Mouse (Mus musculus) skeletal muscle tissue, adult 2 months (tissue): ENCODE data around the gene Kmt2a.
A peak's percentile ranks its signal among the peaks of the same experiment; 100 is the strongest.

Experiments used
- DNase-seq: peaks from one replicate; pipeline ENCODE4 v3.0.0-alpha.2; 2012; ENCODE audit warnings: low read depth, low spot score

The Kmt2a gene

DNA sequence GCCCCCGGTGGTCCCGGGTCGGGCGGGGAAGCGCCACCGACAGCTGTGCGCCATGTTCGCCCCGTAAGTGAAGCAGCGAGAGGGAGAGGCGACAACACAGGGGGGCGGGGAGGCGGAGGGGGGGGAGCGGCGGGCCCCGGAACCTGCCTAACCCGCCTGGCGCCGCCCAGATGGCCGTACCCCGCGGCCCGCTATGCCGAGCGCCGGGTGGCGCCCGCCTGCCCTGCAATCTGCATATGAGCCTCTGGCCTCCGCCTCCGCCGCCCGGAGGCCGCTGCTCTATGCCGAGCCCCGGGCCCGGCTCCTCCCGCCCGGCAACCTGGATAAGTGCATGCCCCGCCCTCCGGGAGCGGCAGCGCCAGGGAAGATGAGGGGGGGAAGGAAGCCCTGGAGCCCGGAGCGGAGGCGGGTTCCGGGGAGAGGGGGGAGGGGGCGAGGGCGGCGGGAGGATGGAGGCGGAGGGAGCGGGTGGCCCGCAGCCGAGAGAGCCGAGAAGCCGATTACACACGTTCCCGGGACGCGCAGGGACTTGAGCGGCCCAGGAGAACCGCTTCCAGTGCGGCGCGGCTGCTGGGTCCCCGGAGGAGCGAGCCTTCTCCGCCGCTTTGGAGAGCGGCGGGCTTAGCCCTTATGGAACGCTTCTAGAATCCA, at the start of gene Kmt2a:
Gene Kmt2a (minus strand): TSS at position 76 of the 651 bp plus-strand sequence.
- peak; percentile 98 for DNase-seq

- DNase-seq: no peak
These were observed 40.4 kb upstream of the Kmt2a start for GRCm38 (mm10) chr9:44921543-44921942.

GRCm38 (mm10) chr9:44921123-44921468, 40.0 kb upstream of the Kmt2a start:
- DNase-seq: peak; percentile 68

DNA sequence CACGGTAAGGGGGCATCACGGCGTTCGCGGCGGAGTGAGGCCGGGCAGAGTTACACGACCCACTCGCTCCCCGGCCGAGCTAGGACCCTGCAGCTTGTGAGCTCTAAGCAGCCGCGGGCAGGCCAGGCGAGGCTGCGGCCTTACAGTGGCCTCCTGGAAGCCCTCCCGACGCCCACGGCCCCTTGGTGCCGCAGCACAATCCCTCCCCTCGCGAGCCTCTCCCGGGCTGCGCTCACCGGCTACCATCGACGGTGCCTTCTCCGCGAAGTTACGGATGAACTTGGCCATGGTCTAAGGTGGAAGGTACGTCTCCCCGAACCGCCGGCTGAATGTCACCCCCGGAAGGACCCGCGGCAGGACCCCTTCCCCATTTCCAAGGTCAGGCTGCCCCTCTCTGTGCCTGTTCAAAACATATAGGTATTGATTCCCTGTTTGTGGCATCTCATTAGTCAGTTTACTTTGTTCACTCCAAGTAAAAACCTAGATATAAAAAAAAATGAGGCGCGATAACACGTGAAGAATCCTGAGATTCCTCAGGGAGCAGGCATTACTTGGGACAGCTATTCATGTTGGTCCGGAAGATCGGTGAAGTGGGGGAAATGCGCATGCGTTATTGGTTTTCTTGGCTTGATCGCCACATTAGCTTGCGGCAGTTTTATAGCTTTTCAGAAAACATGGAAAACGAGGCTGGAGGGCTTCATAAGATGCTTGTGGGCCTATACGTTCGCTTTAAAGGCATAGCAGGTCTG, 39.5 kb upstream of the Kmt2a start, which contains the start of gene Atp5l:
Gene Atp5l (minus strand): TSS at position 369 of the 749 bp plus-strand sequence.
- DNase-seq: peak; percentile 95

- DNase-seq: no peak
These were observed 38.5 kb upstream of the Kmt2a start for GRCm38 (mm10) chr9:44919606-44920005.

GRCm38 (mm10) chr9:44916196-44916595, 35.1 kb upstream of the Kmt2a start:
- no peak for DNase-seq

DNA sequence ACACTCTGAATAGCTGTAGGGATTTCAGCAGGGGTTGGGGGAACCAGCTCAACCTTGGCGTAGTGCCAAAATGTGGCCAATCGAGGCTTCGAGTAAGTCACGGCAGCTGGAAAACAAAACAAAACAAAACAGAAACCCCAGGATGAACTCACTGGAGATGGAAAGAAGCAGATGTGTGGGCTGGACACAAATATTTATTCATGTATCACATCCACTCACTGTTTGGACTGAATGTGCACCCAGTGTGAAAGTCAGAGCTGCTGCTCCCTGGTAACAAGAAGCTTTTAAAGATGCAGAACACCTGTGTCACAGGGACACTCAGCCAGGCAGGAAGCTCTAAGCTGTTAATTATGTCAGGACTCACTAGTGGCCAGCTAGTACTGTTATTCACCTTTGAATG, 33.6 kb upstream of the Kmt2a start:
- no peak for DNase-seq

- DNase-seq: no peak
These were observed 30.3 kb upstream of the Kmt2a start for GRCm38 (mm10) chr9:44911365-44911764.

DNA sequence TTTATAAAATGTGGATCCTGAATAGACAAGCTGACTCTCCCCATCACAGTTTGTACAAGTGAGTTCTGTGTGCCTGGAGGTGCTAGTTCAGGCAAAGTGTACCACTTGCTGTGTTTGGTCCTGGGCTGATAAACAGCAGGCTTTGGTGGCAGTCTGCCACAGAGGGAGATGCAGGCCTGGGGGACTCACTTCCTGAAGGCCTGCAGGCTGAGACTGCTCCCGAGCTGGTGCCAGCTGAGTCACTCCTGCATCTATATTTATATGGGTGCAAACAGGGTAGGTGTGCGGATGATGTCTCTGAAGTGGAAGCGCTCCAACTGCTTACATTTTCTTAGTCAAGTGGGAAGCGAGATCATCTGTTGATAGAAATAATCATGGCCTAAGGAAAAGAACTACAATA, 24.5 kb upstream of the Kmt2a start:
- DNase-seq: peak; percentile 54

GRCm38 (mm10) chr9:44904964-44905363, 23.9 kb upstream of the Kmt2a start:
- peak; percentile 43 for DNase-seq

GRCm38 (mm10) chr9:44903856-44904255, 22.8 kb upstream of the Kmt2a start:
- DNase-seq: no peak

DNA sequence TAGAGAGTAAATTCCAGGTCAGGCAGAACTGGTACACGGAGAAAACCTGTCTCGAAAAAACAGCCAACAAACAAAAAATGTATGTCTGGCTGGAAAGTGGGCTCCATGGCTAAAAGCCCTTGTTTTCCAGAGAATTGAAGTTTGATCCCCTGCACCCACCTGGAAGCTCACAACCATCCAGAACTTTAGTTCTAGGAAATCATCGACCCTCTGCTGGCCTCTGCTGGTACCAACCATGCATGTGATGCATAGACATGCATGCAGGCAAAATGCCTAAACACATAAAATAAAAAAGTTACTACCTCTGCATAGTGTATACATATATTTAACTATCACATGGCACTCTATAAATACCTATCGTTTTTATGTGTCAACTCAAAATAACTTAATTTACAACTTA, 19.3 kb upstream of the Kmt2a start:
- DNase-seq: no peak

- DNase-seq: peak; percentile 48
These were observed 18.6 kb upstream of the Kmt2a start for GRCm38 (mm10) chr9:44899716-44900115.

GRCm38 (mm10) chr9:44897024-44897423, 15.9 kb upstream of the Kmt2a start:
- DNase-seq: no peak

- DNase-seq: no peak
These were observed 11.6 kb upstream of the Kmt2a start for GRCm38 (mm10) chr9:44892664-44893063.

DNA sequence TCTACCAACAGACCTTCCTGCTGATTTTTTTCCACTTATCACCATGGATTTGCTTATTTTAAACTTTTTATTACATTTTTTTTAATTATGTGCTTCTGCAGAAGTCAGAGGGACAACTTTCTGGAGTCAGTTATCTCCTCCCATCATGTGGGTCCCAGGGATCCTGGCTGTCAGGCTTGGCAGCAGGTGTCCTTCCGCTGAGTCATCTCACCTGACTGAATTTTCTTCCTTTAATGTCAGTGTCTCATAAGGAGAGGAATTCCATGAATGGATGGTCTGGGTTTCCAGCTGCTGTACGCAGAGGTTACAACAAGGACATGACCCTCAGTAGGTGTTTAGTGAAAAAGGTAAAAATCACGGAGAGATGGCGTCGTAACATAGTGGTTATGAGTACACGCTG, 10.1 kb upstream of the Kmt2a start:
- no peak for DNase-seq

DNA sequence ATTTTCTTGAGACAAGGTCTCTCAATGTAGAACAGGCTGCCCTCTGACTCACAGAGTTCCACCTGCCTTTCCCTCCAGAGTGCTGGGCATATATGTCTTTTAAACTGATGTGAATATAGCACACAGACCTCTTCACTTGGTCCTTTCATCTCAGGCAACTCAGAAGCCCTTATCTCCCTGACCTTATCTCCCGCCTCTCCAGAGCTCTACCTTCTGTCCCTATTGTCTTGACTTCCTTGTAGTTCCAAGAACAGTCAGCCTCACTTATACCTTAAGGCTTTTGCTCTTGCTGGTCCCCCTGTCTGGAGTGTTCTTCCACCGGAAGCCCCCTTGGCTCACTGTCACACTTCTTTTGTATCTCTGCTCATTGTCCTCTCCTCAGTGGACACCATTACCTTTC, 9.0 kb upstream of the Kmt2a start:
- DNase-seq: no peak

DNA sequence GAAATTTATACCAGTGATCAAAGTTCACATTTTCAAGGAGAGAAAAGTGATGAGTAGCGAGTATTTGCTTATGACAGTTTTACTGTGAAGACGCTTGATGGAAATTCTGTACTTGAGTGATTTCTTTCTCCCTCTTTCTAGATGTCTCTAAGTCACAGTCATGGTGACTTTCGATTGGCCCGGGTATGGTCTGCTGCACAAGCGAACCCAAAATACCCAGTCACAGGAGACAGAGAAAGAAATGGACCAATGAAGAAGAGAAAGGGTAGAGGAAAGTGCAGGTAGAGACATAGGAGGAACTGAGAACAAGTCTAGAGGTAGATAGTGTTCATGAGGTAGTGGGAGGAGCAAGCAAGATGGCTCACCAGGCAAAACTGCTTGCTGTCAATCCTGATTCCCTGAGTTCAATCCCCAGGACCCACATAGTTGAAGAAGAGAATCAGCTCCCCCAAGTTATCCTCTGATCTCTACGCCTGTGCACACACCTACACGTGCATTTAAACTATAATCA, 7.1 kb upstream of the Kmt2a start:
- DNase-seq: no peak

DNA sequence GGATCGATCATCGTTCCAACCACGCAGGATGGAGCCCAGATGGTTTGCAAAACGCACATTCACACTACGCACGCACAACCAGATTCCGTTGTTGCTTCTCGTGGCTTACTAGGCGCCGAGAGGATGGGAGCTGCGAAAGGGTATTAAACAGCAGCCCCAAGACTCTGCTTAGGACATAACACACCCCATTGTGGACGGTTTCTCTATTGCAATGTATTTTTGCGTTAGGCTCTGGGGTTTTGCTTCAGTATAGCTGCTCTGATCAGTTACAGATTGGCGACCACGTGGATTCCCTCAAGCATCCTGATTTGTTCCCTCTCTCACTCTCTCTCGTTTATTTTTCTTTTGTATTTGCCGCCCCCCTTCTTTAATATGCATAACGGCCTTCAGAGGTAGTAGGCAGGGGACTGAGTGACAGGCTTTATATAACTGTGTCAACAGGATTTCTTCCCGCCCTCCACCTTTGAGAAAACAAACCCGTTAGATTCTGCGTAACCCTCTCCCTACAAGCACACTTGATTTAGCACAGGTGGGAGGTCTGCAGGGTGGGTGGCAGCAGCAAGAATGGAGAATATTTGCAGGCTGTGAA, 2.0 kb upstream of the Kmt2a start:
- DNase-seq: no peak

- no peak for DNase-seq
These were observed 1.4 kb upstream of the Kmt2a start for GRCm38 (mm10) chr9:44882436-44882980.

DNA sequence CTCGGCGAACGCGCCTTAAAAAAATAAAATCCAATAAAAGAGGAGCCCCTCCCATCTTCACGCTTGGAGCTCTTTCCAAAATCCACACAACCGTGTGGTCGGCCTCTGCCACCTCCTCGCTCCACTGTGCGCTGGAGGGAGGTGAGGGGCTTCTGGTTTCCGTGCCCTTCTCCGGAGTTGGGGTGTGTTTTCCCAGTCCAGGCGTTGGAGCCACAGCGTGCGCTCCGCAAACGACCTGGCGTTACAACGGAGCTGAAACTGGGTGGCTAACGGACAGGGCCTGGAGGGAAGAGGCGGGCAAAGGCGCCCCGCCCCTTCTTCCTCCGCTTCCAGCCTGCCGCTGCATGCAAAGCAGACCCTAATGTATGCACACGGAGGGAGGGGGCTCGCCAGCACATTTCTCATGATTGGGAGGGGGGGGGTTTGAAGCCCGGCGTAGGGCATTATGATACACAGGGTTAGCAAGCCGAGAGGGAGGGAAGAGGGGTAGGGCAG, 892 bp upstream of the Kmt2a start:
- DNase-seq: peak; percentile 40
